Mouse (Mus musculus): Measurements from ENCODE around the gene Hykk. TPM values are rescaled to one million over a fixed set of nuclear protein-coding genes. Genes with fewer than 3 reads are reported as not detected.
"Not testable (repeated sequence)": the region's sequence is repeated elsewhere in the genome, so short reads cannot be mapped to it uniquely, and the experiment has no call there.

Hykk gene
- 1 to 10 TPM; 2.7 to 2.8 TPM for total RNA-seq (2021)
- long read RNA-seq, full-length matches to known transcripts = 1 of 2 reads
- long read RNA-seq, partial matches to known transcripts = 0 of 2 reads
- long read RNA-seq, other reads (novel, unspliced or antisense) = 1 of 2 reads

- peak; percentile 89 to 93 for DNase-seq (ENCODE audit: low spot score in 2 of 2)
Measured at GRCm38 (mm10) chr9:54917010-54917677, at the start of gene Hykk. Gene Hykk, plus strand, starts transcription at chr9:54917283.

- peak in 1 of 2 experiments; percentile 17 for DNase-seq (ENCODE audit: low spot score in 2 of 2)
Measured at GRCm38 (mm10) chr9:54878759-54879158, 38.3 kb upstream of the Hykk start.

GRCm38 (mm10) chr9:54892111-54892510 lies 25.0 kb upstream of the Hykk start:
- DNase-seq (ENCODE audit: low spot score in 2 of 2) = no peak

GRCm38 (mm10) chr9:54897097-54897496 lies 20.0 kb upstream of the Hykk start:
- DNase-seq (ENCODE audit: low spot score in 2 of 2) = no peak

- no peak for DNase-seq (ENCODE audit: low spot score in 2 of 2)
Measured at GRCm38 (mm10) chr9:54909446-54909845, 7.6 kb upstream of the Hykk start.

- no peak for DNase-seq (ENCODE audit: low spot score in 2 of 2)
Measured at GRCm38 (mm10) chr9:54915576-54915975, 1.5 kb upstream of the Hykk start.

GRCm38 (mm10) chr9:54916401-54916800 lies 682 bp upstream of the Hykk start:
- DNase-seq (ENCODE audit: low spot score in 2 of 2) = no peak

GRCm38 (mm10) chr9:54918191-54918590 lies 1.1 kb downstream of the Hykk start:
- DNase-seq (ENCODE audit: low spot score in 2 of 2) = no peak

- DNase-seq (ENCODE audit: low spot score in 2 of 2) = no peak
Measured at GRCm38 (mm10) chr9:54918781-54919180, 1.7 kb downstream of the Hykk start.

- DNase-seq (ENCODE audit: low spot score in 2 of 2) = no peak
Measured at GRCm38 (mm10) chr9:54919946-54920345, 2.9 kb downstream of the Hykk start.

- DNase-seq (ENCODE audit: low spot score in 2 of 2) = no peak
Measured at GRCm38 (mm10) chr9:54930741-54931140, 13.7 kb downstream of the Hykk start.

- DNase-seq (ENCODE audit: low spot score in 2 of 2) = no peak
Measured at GRCm38 (mm10) chr9:54931765-54932164, 14.7 kb downstream of the Hykk start.

GRCm38 (mm10) chr9:54932379-54932778 lies 15.3 kb downstream of the Hykk start:
- no peak for DNase-seq (ENCODE audit: low spot score in 2 of 2)

- no peak for DNase-seq (ENCODE audit: low spot score in 2 of 2)
Measured at GRCm38 (mm10) chr9:54942071-54942470, 25.0 kb downstream of the Hykk start.

- no peak for DNase-seq (ENCODE audit: low spot score in 2 of 2)
Measured at GRCm38 (mm10) chr9:54944467-54944866, 27.4 kb downstream of the Hykk start.

GRCm38 (mm10) chr9:54946256-54946655 lies 29.2 kb downstream of the Hykk start:
- DNase-seq (ENCODE audit: low spot score in 2 of 2) = peak in 1 of 2 experiments; percentile 33

GRCm38 (mm10) chr9:54949465-54949864 lies 32.4 kb downstream of the Hykk start:
- DNase-seq (ENCODE audit: low spot score in 2 of 2) = no peak

- not testable (repeated sequence) for DNase-seq (ENCODE audit: low spot score in 2 of 2)
Measured at GRCm38 (mm10) chr9:54950162-54950561, 33.1 kb downstream of the Hykk start.

- DNase-seq (ENCODE audit: low spot score in 2 of 2) = peak; percentile 81 to 86
Measured at GRCm38 (mm10) chr9:54950575-54951321, 33.7 kb downstream of the Hykk start, which contains the start of the genes Psma4 and AY074887. Gene Psma4, plus strand, starts transcription at chr9:54950790. Gene AY074887, minus strand, starts transcription at chr9:54950998.

GRCm38 (mm10) chr9:54961059-54961458 lies 44.0 kb downstream of the Hykk start:
- DNase-seq (ENCODE audit: low spot score in 2 of 2) = no peak

GRCm38 (mm10) chr9:54963669-54964068 lies 46.6 kb downstream of the Hykk start:
- no peak for DNase-seq (ENCODE audit: low spot score in 2 of 2)

GRCm38 (mm10) chr9:54969972-54970637 lies 53.0 kb downstream of the Hykk start:
- peak in 1 of 2 experiments; percentile 39 for DNase-seq (ENCODE audit: low spot score in 2 of 2)
